Mouse (Mus musculus): ENCODE results near the gene Polg.
A peak's percentile ranks its signal among the peaks of the same experiment; 100 is the strongest.

Polg gene

GRCm38 (mm10) chr7:79466053-79466901 is at the start of gene Polg:
TSS of gene Polg (minus strand) at chr7:79466362.
- DNase-seq, result peak; percentile 94 to 96

GRCm38 (mm10) chr7:79515861-79516260 is 49.7 kb upstream of the Polg start:
- no peak for DNase-seq

- no peak for DNase-seq
Observed at GRCm38 (mm10) chr7:79515221-79515743, 49.1 kb upstream of the Polg start.

- no peak for DNase-seq
Observed at GRCm38 (mm10) chr7:79514361-79514881, 48.3 kb upstream of the Polg start.

GRCm38 (mm10) chr7:79513466-79513865 is 47.3 kb upstream of the Polg start:
- DNase-seq, result no peak

- DNase-seq, result no peak
Observed at GRCm38 (mm10) chr7:79512496-79512895, 46.3 kb upstream of the Polg start.

- no peak for DNase-seq
Observed at GRCm38 (mm10) chr7:79511656-79512055, 45.5 kb upstream of the Polg start.

GRCm38 (mm10) chr7:79511181-79511580 is 45.0 kb upstream of the Polg start:
- no peak for DNase-seq

GRCm38 (mm10) chr7:79510686-79511085 is 44.5 kb upstream of the Polg start:
- DNase-seq, result no peak

GRCm38 (mm10) chr7:79509710-79510109 is 43.5 kb upstream of the Polg start:
- DNase-seq, result no peak

GRCm38 (mm10) chr7:79509235-79509607 is 43.1 kb upstream of the Polg start:
- no peak for DNase-seq

GRCm38 (mm10) chr7:79508280-79509234 is 42.4 kb upstream of the Polg start:
- DNase-seq, result no peak

GRCm38 (mm10) chr7:79507756-79508155 is 41.6 kb upstream of the Polg start:
- DNase-seq, result no peak

GRCm38 (mm10) chr7:79507101-79507705 is 41.0 kb upstream of the Polg start:
- no peak for DNase-seq

- no peak for DNase-seq
Observed at GRCm38 (mm10) chr7:79506531-79507090, 40.4 kb upstream of the Polg start.

- DNase-seq, result no peak
Observed at GRCm38 (mm10) chr7:79505876-79506530, 39.8 kb upstream of the Polg start.

- DNase-seq, result no peak
Observed at GRCm38 (mm10) chr7:79505376-79505775, 39.2 kb upstream of the Polg start.

GRCm38 (mm10) chr7:79504723-79505122 is 38.6 kb upstream of the Polg start:
- no peak for DNase-seq

GRCm38 (mm10) chr7:79503656-79504250 is 37.6 kb upstream of the Polg start:
- DNase-seq, result no peak

- DNase-seq, result no peak
Observed at GRCm38 (mm10) chr7:79503103-79503455, 36.9 kb upstream of the Polg start.

Measured in thymus, adult 18-20 months (tissue).